Mouse (Mus musculus): Measurements from ENCODE around the gene Spats2.
"Not testable (repeated sequence)": the region's sequence is repeated elsewhere in the genome, so short reads cannot be mapped to it uniquely, and the experiment has no call there.

The Spats2 gene

GRCm38 (mm10) chr15:99231998-99232397 is 106.3 kb downstream of the Spats2 start:
- DNase-seq = no peak

GRCm38 (mm10) chr15:99233719-99234118 is 108.0 kb downstream of the Spats2 start:
- DNase-seq = no peak

- DNase-seq = no peak
Measured at GRCm38 (mm10) chr15:99234326-99235010, 108.8 kb downstream of the Spats2 start.

- no peak for DNase-seq
Measured at GRCm38 (mm10) chr15:99238006-99238405, 112.3 kb downstream of the Spats2 start.

GRCm38 (mm10) chr15:99240129-99240528 is 114.4 kb downstream of the Spats2 start:
- no peak for DNase-seq

GRCm38 (mm10) chr15:99241249-99241648 is 115.5 kb downstream of the Spats2 start:
- DNase-seq = no peak

- DNase-seq = no peak
Measured at GRCm38 (mm10) chr15:99242045-99242444, 116.3 kb downstream of the Spats2 start.

- not testable (repeated sequence) for DNase-seq
Measured at GRCm38 (mm10) chr15:99246736-99247135, 121.0 kb downstream of the Spats2 start.

- DNase-seq = peak; percentile 46
Measured at GRCm38 (mm10) chr15:99248972-99249371, 123.3 kb downstream of the Spats2 start.

GRCm38 (mm10) chr15:99249938-99250337 is 124.2 kb downstream of the Spats2 start:
- DNase-seq = no peak

- DNase-seq = not testable (repeated sequence)
Measured at GRCm38 (mm10) chr15:99251111-99251510, 125.4 kb downstream of the Spats2 start.

GRCm38 (mm10) chr15:99251626-99252380 is 126.1 kb downstream of the Spats2 start, which contains the start of gene Mcrs1:
Mcrs1 (minus strand) TSS chr15:99251961.
- DNase-seq = peak; percentile 93

- DNase-seq = no peak
Measured at GRCm38 (mm10) chr15:99252381-99253174, 126.9 kb downstream of the Spats2 start.

GRCm38 (mm10) chr15:99253175-99253479 is 127.4 kb downstream of the Spats2 start:
- not testable (repeated sequence) for DNase-seq

GRCm38 (mm10) chr15:99253772-99254171 is 128.1 kb downstream of the Spats2 start:
- DNase-seq = no peak

GRCm38 (mm10) chr15:99254477-99255005 is 128.8 kb downstream of the Spats2 start:
- no peak for DNase-seq

GRCm38 (mm10) chr15:99255241-99255749 is 129.6 kb downstream of the Spats2 start:
- no peak for DNase-seq

GRCm38 (mm10) chr15:99259167-99259729 is 133.5 kb downstream of the Spats2 start:
- no peak for DNase-seq

- no peak for DNase-seq
Measured at GRCm38 (mm10) chr15:99259730-99260252, 134.1 kb downstream of the Spats2 start.

- DNase-seq = no peak
Measured at GRCm38 (mm10) chr15:99262702-99263101, 137.0 kb downstream of the Spats2 start.

All from right cerebral cortex, postnatal 4 days (tissue).